Mouse (Mus musculus) gastrocnemius, postnatal 25 days (tissue): Measurements from ENCODE around the gene 4930558K02Rik. TPM values are rescaled to one million over a fixed set of nuclear protein-coding genes. Genes with fewer than 3 reads are reported as not detected.

Experiments used
- DNase-seq: peaks from one replicate; pipeline ENCODE4 v3.0.0; 2022
- total RNA-seq, 2 experiments: library from RNA; stranded (reverse); gene quantifications; 1 replicate in 1 of 2; 2 replicates in 1 of 2; pipeline ENCODE4 v1.2.3; 2021

The 4930558K02Rik gene
- total RNA-seq, 2 experiments from 2014 or later = not detected

DNA sequence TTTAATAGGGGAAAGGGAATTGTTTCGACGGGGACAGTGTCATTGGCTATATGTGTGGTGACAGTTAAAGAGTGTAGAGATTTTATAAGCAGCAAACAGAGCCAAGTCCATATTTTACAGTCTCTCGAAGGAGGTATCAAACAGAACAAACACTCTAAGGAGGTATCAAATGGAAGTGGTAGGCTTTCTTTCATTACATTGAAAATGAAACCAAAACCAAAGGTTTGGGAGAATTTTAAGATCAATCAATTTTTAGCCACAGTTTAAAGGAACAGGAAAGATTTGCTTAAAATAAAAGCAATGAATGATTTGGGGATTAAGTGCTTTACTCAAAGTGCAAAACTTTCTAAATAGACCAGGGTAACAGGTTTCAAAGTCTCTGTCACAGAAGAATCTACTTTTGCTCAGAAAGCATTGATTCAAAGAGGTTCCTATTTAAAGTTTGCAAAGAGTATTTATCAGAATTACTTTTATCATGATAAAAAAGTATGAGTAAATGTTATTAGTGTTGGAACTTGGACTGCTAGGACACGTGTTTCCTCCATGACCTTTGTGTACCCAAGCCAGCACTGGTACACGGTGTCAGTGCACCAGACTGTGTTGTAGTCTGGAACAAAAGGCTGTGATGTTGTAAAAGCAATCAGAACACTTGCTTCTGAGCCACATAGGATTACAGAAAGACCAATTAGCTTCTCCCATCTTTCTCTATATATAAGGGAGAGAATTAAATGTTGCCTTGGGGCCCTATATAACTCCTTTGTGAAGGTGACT lies 28.2 kb downstream of the 4930558K02Rik start:
- DNase-seq = no peak

DNA sequence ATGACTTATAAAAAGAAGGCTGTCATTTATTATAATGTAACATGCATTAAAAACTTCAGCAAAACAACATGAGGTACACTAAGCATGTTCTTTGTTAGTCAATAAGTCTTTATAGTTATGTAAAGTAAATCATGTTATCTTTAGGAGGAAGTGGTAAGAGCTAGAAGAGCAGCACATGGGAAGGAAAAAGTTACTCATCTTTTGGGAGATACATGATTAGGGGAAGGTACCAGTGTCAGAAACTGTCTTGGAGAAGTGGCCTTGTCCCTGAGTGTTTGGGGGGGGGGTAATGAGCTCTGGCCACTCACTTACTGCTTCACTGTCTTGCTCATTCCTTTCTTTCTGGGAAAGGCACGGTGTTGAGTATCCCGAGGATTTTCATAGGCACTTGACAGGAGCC lies 37.4 kb downstream of the 4930558K02Rik start:
- DNase-seq = no peak

DNA sequence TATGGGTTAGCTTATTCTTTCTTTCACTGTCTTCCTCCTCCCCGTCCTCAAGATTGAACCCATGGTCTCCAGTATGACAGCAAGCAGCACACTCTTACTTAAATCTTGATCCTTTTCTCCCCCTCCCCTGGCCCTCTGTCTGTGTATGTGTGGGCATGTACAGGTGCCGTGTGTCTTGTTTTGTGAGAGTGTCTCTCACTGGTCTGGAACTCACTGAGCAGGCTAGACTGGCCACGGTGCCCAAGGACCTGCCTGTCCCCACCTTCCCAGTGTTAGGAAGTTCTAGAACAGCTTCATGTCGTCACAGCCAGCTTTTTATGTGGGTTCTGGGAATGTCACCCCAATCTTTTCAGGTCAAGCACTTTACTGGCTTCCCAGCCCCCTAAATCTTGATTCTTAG lies 47.1 kb downstream of the 4930558K02Rik start:
- DNase-seq = no peak

DNA sequence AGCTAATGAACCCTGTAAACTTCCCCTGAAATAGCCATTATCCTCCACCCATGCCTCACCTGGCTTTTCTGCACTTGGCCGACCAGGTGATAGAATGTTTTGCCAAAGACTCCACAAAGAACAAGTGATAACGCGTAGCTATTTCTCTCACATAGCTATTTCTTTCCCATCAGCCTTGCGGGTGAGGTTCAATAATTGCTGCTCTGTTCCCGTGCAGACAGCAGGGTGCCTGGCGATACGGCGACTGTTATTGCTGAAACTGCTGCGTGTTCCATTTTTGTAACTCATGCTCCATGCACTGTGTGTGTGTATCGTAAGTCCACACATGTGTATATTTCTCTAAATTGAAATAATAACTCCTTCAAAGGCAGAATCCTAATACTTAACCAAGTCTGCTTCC lies 47.6 kb downstream of the 4930558K02Rik start:
- no peak for DNase-seq

DNA sequence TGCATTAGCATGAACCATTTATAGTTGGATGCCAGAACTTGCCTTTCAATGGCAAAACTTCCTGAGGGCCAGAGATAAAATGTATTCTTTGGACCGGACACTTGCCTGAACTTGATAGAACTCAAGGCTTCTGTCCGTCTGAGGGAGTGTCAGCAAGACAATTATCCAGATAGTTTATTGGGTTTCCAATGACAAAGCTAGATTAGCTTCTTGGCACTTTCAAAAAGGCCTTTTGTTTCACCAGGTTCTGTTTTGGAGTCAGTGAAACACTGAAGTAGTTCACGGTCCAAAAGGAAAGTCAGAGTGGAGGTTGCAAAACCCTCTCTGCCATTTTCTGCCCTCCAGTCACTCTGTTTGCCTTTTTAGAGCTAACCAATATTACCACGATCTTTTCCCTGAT lies 48.1 kb downstream of the 4930558K02Rik start:
- DNase-seq = no peak

DNA sequence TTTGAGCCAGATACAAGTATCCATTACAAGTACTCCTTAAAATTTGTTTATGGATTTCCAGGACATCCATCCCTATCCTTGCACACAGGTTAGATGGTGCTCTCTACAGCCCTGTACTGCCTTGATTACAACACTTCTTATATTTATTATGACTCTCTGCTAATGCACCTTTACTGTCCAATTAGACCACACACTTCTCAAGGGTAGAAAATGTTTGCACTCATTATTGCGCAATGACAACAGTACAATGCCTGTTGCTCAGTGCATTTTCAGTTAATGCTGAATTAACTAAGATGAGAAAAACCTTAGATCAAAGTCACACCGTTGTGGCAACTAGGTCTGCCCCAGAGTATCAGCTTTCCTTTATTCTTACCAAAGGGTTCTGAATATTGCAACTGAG lies 51.5 kb downstream of the 4930558K02Rik start:
- no peak for DNase-seq

DNA sequence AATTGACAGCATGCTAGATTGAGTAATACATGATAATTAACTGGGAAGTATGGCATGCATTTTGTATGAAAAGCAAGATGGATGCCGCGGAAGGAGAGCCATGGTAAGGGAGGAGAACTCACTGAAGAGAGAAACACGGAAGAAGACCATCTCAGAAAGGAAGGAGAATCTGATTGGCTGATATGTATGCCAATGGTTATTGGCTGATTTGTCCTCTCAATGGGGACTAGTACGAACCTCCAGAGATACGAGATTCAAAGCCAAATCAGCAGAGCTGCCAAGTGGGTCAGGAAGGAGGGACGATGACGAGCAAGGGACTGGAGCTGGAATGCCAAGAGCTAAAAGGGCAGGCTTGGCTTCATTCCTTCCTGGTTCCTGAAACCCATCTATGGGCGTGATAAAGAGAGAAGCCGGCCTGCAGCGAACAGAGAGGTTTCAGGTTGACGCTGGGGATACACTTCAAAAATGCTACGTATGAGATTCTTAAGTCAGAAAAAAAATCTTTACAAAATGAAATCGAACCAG lies 54.1 kb downstream of the 4930558K02Rik start:
- no peak for DNase-seq

DNA sequence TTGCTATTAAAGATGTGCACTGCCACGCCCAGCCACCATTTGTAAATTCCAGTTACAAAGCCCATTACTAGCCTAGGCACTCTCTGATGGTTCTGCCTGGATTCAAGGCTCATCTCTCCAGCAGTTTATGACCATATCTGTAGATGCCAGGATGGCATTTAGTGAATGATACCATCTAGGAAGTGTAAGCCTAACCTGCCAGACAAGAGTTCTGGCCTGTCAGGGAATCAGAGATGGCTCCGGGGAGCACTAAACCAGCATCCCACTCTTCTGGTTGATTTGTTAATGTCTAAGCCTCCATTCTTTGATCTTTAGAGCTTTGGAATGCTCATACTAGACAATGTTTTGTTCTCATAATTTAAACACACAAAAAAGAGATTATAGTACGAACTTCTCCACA lies 55.1 kb downstream of the 4930558K02Rik start:
- no peak for DNase-seq

DNA sequence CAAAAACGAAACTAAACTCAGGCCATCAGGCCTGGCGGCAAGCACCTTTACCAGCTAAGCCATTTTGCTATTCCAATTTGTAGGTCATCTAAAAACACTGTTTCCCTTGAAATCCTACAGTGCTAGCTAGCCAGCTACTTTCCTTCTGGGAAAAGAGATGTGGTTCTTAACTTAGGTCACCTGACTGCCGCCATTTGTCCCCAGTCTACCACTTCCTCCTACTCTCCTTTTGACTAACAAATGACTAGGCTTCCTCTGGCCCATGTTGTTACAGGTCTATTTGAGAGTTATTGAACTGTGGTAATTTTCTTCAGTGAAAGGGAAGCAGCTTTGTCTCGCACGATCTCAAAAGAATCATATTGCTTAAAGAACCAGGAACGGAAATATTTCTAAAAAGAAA lies 57.5 kb downstream of the 4930558K02Rik start:
- no peak for DNase-seq

DNA sequence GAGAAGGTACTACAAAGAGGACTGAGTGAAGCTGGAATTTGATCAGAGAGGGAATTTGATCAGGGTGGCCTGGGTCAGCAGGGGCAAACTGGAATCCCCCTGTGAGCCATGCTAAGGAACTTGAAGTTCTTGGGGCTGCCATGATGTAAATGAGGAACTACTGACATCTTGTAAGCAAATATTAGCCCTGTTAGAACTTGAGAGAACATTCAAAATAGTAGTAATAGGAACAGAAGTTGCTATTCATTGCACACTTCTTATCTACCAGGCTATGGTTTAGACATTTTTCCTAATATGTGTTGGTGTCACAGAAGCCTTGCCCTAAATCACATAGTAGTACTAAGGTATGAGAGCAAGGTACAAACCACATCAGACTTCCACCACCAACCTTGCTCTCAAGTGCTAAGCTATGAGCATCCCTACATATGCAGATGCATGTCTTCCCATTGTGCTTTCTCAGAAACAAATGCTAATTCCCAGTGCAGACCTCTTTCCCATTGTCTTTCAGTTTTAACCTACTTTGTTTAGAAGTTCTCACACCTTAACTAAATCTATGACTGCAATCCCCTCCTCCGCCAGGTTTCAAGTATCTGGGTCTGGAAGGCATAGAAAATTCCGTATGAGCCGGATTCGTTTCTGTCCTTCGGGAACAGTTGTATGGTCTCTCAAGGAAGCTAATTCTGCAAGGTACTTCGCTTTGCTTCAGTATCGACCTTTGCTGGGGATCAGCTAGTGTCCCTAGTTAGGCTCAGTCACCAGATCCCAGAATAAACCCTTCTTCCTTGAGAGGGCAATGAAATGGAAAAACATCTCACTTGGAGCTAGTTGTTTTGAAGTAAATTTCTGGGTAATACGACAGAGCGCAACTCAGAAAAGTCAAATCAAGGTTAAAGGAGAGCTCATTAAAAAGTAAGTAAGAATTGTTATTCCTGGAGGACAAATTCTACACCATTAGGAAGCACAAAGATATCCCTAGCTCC lies 58.7 kb downstream of the 4930558K02Rik start:
- no peak for DNase-seq

DNA sequence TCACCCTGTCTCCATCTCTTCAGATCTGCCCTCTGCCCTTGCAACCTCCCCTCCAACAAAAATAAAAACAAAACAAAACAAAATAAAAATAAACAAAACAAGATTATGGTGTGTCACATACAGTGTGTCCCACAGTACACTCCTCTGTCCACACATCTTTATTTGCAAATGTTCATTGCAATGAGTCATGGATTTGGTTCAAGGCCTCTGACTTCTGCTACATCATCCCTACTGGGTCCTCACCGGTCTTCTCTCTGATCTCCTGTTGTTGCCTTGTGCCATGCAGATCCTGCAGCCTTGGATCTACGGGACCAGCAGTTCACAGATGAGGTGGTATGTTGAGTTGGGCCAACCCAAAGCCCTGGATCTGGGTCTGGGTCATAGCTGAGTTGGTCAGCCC lies 59.8 kb downstream of the 4930558K02Rik start:
- DNase-seq = no peak

DNA sequence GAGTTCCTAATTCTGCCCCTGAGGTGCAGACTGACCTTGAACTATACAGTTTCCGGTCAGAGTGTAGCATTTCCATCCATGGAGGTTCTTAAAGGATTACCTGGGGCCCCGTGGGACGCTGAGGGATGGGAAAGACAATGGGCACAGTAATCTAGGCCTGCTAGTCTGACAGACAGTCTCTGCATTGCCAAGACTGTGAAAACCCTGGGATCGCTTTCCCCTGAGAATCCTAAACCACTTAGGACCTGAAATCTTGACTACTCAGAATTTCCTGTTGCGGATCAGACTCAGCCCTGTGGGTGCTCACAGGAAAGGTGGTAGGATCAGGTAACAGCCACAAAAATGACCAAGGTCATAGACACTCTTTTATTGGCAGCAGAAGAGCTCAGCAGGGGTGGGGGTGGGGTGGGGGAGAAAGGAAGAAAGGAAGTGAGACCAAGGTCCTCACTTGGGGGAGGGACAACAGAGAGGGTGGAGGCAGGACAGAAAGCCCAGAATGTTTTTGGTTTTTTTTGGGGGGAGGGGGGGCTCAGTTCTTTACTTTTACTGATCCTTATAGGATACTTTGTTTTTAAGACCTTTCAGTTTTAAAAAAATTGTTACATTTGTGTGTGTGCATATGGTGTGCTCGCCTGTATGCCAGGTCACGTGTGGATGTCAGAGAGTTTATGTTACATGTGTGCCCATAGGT lies 60.6 kb downstream of the 4930558K02Rik start:
- no peak for DNase-seq

DNA sequence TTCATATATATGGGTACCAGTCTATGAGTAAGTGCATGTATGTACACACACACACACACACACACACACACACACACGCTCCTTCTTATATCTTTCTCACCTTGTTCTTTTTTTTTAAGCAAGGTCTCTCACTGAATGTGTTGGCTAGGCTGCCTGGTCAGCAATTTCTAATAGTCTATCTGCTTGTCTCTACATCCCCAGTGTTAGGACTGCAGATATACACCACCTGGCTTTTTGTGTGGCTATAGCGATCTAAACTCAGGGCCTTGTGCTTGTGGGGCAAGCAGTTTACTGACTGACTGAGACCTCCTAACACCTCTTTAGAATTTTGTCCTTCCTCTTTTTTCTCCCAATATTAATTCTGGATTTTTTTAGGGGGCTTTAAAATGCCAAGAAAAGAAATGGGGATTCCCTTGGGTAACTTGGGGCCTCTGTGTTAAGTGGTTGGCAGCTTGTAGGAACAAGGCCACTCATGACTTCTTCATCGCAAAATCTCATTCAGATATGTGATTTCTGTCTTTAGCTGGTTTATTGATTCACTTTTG lies 61.4 kb downstream of the 4930558K02Rik start:
- DNase-seq = no peak

DNA sequence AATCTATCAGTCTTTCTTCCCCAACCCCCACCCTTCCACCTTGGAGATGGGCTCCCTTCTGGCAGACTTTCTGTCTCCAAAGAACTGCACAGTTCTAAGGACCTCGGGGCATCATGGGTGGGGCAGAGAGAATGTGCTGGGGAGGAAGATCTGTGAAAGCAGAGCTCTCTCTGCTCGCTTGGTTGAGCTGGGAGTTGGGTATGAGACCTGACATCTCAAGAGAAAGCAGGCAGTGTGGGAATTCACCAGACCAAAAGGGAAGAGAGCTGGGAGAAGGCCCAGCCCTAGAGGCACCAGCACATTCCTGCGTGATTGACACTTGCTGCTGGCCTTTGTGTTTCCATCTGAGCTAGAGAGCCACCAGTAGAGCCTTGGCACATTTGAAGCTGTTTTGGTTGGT lies 63.4 kb downstream of the 4930558K02Rik start:
- no peak for DNase-seq

DNA sequence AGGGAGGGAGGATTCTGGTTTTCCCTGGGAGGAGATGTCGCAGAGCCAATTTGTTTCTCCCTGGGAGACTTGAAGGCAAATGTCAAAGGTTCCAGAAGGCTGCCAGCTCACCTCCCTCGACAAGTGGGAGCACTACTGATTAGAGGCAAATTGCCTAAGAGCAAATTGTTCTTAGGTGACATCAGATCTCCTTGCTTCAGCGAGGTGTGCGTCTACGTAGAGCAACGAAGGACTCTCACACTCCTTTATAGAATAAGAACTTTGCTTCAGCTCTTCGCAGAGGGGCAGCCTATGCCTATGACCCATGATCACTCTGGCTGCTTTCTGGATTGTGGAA lies 65.8 kb downstream of the 4930558K02Rik start:
- DNase-seq = no peak

DNA sequence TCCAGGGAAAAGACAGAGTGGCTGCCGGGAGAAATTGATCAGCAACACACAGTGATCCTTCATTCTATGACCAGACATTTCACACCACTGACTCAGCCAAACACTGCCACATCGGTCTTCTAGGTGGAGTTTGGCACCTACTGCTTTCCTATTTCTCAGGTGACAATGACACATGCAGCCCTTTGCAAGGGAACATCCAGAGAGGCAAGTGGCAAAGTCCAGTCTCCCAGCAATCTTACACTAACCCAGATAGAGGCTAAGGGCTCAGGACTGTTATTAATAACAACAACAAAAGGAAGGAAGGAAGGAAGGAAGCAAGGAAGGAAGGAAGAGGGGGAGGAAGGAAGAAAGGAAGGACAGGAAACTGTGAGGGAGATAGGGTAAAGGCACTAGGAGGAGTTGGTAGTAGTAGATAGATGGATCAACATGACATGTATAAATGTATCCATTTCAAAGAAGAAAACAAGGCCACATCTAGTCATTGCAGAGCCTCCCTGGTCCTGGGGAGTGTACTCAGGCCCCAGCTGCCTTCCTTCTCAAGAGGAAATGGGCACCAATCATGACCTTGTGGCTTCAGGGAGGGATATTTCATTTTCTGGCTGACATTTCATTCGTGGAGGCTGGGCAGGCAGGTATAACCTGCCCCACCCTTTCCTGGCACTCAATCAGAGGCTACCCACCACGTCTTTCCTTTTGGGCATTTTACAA lies 66.3 kb downstream of the 4930558K02Rik start:
- DNase-seq = no peak

DNA sequence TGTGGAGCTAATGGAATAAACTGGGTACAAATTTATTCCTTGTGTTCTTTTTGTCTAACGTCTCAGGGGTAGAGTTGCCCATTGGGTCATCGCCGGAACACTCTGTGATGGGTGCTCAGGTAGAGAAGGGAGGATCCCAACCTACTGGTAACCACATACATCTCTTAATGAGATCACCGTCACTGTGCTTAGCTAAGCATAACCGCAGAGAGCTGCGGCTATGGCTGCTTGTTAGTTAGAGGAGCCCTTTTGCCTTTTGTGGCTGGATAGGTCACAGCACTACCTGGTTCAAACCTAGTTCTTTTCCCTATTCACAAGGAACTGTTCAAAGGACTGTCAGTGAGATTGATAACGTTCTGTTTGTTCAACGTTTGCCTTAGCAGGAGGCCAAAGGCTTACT lies 70.4 kb downstream of the 4930558K02Rik start:
- DNase-seq = no peak

DNA sequence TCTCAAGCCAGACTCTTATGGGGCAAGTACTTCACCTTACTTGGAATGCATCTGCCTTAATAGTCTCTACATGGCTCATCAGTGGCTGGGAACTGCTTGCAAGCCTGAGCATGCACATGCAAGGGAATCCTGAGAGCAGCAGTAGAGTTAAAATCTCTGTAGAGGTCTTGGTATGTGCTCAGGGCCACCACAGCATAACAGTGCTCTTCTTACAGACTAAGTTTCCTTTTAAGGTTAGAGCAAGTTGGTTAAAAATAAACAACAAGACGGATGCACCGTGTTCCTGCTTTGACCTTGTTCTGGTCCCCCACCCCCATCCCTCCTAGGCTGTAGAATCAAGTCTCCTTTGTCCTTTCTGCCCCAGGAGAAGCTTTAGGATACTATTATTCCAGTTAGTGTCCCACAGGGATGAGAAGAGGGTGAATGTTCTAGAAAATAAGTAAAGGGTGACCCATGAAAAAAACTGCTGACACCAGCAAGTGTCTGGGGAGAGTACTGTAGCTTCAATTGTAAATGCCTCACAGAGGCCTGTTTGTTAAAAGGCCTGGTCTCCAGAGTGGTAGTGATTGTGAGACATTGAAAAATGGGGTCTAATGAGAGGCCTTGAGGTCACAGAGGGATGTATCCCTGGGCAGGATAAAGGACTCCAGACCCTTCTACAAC lies 71.5 kb downstream of the 4930558K02Rik start:
- no peak for DNase-seq

DNA sequence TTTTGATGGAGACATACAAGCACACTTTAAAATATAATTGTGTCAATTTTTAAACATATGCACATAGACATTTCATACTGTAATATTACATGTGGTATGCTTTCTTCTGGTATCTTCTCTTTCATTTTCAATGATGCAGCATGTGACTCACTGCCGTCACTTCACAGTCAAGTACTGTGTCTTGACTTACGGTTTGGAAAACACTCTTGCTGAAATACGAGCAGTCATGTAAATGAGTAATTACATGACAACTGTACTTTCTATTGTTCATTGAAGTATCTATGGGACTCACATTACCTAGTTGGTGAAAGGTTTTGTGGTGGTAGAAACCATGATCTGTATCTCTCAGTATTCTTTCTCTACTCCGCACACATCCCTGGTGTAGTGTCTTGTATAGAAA lies 72.3 kb downstream of the 4930558K02Rik start:
- no peak for DNase-seq

DNA sequence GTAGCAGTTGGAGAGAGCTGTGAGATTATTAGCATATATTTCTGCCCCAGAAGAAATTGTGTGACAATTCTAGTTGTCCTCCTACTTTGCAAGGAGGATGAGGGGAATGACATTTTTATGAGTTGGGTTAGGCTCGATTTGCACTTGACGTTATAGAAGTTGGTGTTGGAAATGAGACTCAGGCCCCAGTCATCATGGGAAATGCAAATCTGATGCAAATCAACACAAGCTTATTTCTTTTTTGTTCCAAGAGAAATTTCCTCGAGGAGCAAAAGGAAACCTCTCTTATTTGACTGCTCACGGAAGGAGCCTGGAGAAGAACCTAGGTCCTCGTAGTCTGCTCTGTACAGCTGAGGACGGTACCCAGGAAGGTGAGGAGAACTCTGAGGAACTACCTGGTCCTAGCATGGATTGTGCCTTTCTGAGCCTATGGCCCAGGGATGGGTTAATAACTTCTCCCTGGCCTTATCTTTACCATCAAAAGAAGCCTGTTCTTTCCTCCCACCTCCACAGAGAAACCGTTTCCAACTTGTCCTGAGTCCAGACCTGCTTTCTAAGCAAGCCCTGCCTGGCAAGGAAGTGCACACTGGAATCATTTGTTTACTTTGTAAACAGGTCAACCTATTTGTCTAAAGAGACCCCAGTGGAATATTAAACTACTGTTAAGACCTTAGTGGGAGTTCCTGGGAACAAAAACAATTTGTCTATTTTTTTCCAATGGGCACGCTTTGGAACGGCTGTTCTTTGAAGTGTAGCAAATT lies 76.6 kb downstream of the 4930558K02Rik start:
- no peak for DNase-seq
